In the genomic region with DNA sequence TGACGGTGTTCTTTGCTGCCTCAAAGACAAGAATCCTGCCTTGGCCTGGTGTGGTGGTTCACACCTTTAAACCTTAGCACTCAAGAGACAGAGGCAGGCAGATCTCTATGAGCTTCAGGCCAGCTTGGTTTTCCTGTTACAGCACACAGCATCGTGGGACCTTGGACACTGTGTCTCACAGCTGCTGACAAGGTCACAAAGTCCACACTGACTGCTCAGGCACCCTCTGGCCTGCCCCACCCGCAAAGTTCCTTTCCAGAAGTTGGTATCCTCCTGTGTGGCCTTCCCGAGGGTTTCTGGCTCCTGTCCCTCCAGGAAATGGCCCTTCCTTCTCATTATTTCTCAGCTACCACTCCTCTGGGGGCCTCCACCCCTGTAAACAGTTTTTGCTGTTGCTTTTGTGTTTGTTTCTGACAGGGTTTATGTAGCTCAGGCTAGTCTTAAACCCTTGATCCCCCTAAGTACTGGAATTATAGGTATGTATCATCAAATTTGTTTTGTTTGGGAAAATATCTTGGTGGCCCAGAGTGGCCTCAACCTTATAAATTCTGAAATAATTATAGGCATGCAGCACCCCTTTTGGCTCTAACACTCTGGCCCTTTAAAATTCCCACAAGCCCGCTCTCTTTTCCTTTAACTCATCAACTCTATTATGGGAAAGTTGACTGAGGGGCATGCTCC, we compare ENCODE assay signal across 8 mouse cellular contexts. TPM values are rescaled to one million over a fixed set of nuclear protein-coding genes. Genes with fewer than 3 reads are reported as not detected.
DNase-seq lines count a peak whose midpoint lies in the region; ATAC-seq and TF ChIP-seq lines count a peak whose summit lies in the region.

A gene (plus strand): TSS at position 631 of the 681 bp plus-strand sequence.

- TF ChIP-seq CTCF in liver, adult 2 months (IDR thresholded peaks at IDR 0.05; ENCODE audit: low read depth, low read length), result no peak
- TF ChIP-seq CTCF in cortical plate, adult 2 months (IDR thresholded peaks at IDR 0.05; ENCODE audit: extremely low read depth, insufficient read depth, low read length), result no peak

- no peak within 1 kb of the TSS for H3K9ac ChIP-seq in liver, adult 2 months (ENCODE audit: low read depth, low read length)
- no peak within 1 kb of the TSS for H3K9ac ChIP-seq in midbrain, embryonic 13.5 days (replicated peaks)

- H3K27ac ChIP-seq in liver, adult 2 months (replicated peaks; ENCODE audit: insufficient read depth, low read depth, low read length), result no peak within 1 kb of the TSS
- H3K27ac ChIP-seq in cortical plate, adult 2 months (ENCODE audit: insufficient read depth, low read length), result no peak within 1 kb of the TSS
- H3K27ac ChIP-seq in heart, embryonic 10.5 days, result no peak within 1 kb of the TSS
- H3K27ac ChIP-seq in midbrain, embryonic 13.5 days, result no peak within 1 kb of the TSS

- no peaks in the 10 kb centered on the region for H3K27me3 ChIP-seq in liver, adult 2 months (ENCODE audit: control insufficient read depth, insufficient read depth, low read length)
- H3K27me3 ChIP-seq in heart, embryonic 10.5 days (ENCODE audit: insufficient read depth, poor library complexity, severe bottlenecking), result no peaks in the 10 kb centered on the region
- H3K27me3 ChIP-seq in midbrain, embryonic 13.5 days, result no peaks in the 10 kb centered on the region

- ATAC-seq in midbrain, embryonic 13.5 days, result no peak

- no peak within 1 kb of the TSS for H3K4me3 ChIP-seq in liver, adult 2 months (ENCODE audit: insufficient read depth, low read depth, low read length)
- no peak within 1 kb of the TSS for H3K4me3 ChIP-seq in cortical plate, adult 2 months (ENCODE audit: insufficient read depth, low read length)
- no peak within 1 kb of the TSS for H3K4me3 ChIP-seq in heart, embryonic 10.5 days
- no peak within 1 kb of the TSS for H3K4me3 ChIP-seq in midbrain, embryonic 13.5 days (replicated peaks)

- no peak for TF ChIP-seq POLR2A in liver, adult 2 months (IDR thresholded peaks at IDR 0.05; ENCODE audit: extremely low read depth, insufficient read depth, low read length)
- TF ChIP-seq POLR2A in cortical plate, adult 2 months (IDR thresholded peaks at IDR 0.05; ENCODE audit: extremely low read depth, insufficient read depth, low read length), result no peak

- no peaks in the 10 kb centered on the region for H3K4me1 ChIP-seq in liver, adult 2 months (ENCODE audit: control insufficient read depth, insufficient read depth, low read length)
- H3K4me1 ChIP-seq in cortical plate, adult 2 months (ENCODE audit: control insufficient read depth, insufficient read depth, low read length), result no peaks in the 10 kb centered on the region
- H3K4me1 ChIP-seq in heart, embryonic 10.5 days, result peaks cover 20% of the 10 kb centered on the region
- H3K4me1 ChIP-seq in midbrain, embryonic 13.5 days (replicated peaks), result no peaks in the 10 kb centered on the region

- no peaks in the 10 kb centered on the region for H3K36me3 ChIP-seq in liver, adult 2 months (ENCODE audit: control insufficient read depth, insufficient read depth, low read length)
- no peaks in the 10 kb centered on the region for H3K36me3 ChIP-seq in heart, embryonic 10.5 days
- H3K36me3 ChIP-seq in midbrain, embryonic 13.5 days, result no peaks in the 10 kb centered on the region

- H3K4me2 ChIP-seq in midbrain, embryonic 13.5 days (replicated peaks), result no peak within 1 kb of the TSS

- DNase-seq in liver, adult 2 months (ENCODE audit: extremely low read depth, low read depth, low spot score), result no peak
- no peak for DNase-seq in liver
- DNase-seq in heart, embryonic 10.5 days (ENCODE audit: low spot score), result no peak
- DNase-seq in layer of hippocampus, postnatal 14 days (ENCODE audit: low spot score in 2 of 2), result no peak
- no peak for DNase-seq in cerebellum, adult 18-20 months
- DNase-seq in urinary bladder, postnatal 14 days (ENCODE audit: low spot score), result no peak

- no peaks in the 10 kb centered on the region for H3K79me2 ChIP-seq in liver, adult 2 months (ENCODE audit: control insufficient read depth, insufficient read depth, low read length)

- H3K9me3 ChIP-seq in heart, embryonic 10.5 days, result no peaks in the 10 kb centered on the region
- H3K9me3 ChIP-seq in midbrain, embryonic 13.5 days, result no peaks in the 10 kb centered on the region

- 60% methylated on average over 5 of the region's 5 CpGs for WGBS in liver, adult 2 months
- 61% methylated on average over 5 of the region's 5 CpGs for WGBS in heart, embryonic 10.5 days
- 83% methylated on average over 5 of the region's 5 CpGs for WGBS in midbrain, embryonic 13.5 days

RNA-seq across cellular contexts. Expression of the gene that starts here (rescaled TPM):
- total RNA-seq in liver, adult 2 months (2014; rRNA removed), result 25.3 and 41.9 TPM in 2 replicates
- polyA plus RNA-seq in liver, adult 2 months (2012; rRNA removed), result 40.8 and 54.4 TPM in 2 replicates
- 35.3 and 35.6 TPM in 2 replicates for polyA plus RNA-seq in cortical plate, adult 2 months (2012; rRNA removed)
- 70.4 and 73.3 TPM in 2 replicates for polyA plus RNA-seq in heart, embryonic 10.5 days (2016; fragmentation: Nextera tagmentation; extraction: Ambion mirVana)
- total RNA-seq in layer of hippocampus, postnatal 14 days (2021), result 10 to 100 TPM; 39.4 to 45.7 TPM
- 25.5 and 27.1 TPM in 2 replicates for polyA plus RNA-seq in midbrain, embryonic 13.5 days (2015; fragmentation: Nextera tagmentation; extraction: Ambion mirVana)
